Mouse (Mus musculus) left cerebral cortex, postnatal 14 days (tissue): ENCODE measurements around the gene Timmdc1. TPM values are rescaled to one million over a fixed set of nuclear protein-coding genes. Genes with fewer than 3 reads are reported as not detected.
A peak's percentile ranks its signal among the peaks of the same experiment; 100 is the strongest.
"Not testable (repeated sequence)": the region's sequence is repeated elsewhere in the genome, so short reads cannot be mapped to it uniquely, and the experiment has no call there.

Experiments used
- DNase-seq, 2 experiments: peaks; one replicate each; pipeline ENCODE4 v3.0.0; 2021 to 2022; ENCODE audit warnings: low spot score in 2 of 2, mixed read lengths in 1 of 2
- intact Hi-C: fragments of 180-260 bp; cut with DNase I; formaldehyde crosslinking; loops from one replicate; pipeline ENCODE4 v1.15.1; 2025
- total RNA-seq, 2 experiments: library from RNA; stranded (reverse); gene quantifications; 2 replicates each; pipeline ENCODE4 v1.2.3; 2021

Timmdc1 gene
- total RNA-seq, 2 experiments from 2014 or later: 30.2 to 31.5 TPM

DNA sequence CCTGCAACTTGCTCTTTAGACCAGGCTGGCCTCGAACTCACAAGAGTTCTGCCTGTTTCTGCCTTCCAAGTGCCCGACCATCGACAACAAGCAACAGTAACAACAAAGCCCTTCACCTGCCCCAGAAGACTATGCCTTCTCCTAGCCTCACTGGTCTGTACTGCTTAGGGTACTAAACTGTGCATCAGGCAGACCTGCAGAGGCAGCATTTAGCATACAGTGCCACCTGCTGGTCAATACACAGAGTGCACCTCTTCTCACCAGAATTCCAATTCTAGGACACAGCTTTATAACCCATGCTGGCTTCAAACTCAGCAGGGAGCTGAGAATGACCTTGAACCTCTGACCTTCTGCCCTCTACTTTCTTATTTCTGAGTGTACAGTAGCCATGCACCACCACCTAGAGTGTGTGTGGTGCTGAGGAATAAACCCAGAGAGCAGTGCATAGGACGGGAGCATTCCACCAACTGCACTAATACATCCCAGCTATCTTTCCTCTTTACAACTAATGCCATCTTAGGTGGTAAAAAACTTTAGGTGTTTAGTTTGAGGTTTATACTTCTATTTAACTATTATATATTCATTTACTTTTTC, 16.3 kb downstream of the Timmdc1 start:
- DNase-seq: peak; percentile 80 to 83
- intact Hi-C loops: loop anchor here (2.0 to 10.0 kb wide), 2 partner anchors 159 to 531 kb away; partner anchors contain the start of genes Cox17 and Gm21987

- intact Hi-C loops: loop anchor here (10.0 kb wide), 1 partner anchor 529 kb away; no protein-coding TSS in a partner anchor
- DNase-seq: no peak
Measured at GRCm38 (mm10) chr16:38503528-38503927, 18.9 kb downstream of the Timmdc1 start.

GRCm38 (mm10) chr16:38502469-38502868, 20.0 kb downstream of the Timmdc1 start:
- intact Hi-C loops: loop anchor here (10.0 kb wide), 1 partner anchor 528 kb away; no protein-coding TSS in a partner anchor
- no peak for DNase-seq

- intact Hi-C loops: no loop called here
- DNase-seq: no peak
Measured at GRCm38 (mm10) chr16:38496604-38497140, 25.8 kb downstream of the Timmdc1 start.

DNA sequence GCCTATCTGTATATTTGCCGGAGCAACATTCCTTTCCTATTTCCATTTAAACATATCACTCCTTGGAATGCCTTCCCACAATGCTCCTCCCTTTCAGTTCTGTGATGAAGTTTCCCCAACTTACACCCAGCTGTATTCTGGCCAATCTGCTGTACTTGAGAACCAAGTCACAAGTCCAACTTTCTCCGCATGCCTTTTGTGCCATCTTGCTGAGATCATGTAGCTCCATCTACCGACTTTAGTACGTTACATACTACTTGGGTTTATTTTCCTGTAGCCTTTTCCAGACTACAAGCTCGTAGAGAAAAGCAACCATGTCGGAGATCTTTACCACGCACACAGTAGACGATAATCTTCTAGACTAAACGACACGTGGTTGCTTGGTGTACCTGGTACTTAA, 28.6 kb downstream of the Timmdc1 start:
- intact Hi-C loops: no loop called here
- peak in 1 of 2 experiments; percentile 28 for DNase-seq

- intact Hi-C loops: no loop called here
- no peak for DNase-seq
Measured at GRCm38 (mm10) chr16:38492551-38492950, 29.9 kb downstream of the Timmdc1 start.

- no peak for DNase-seq
- intact Hi-C loops: loop anchor here (5.0 to 10.0 kb wide), 2 partner anchors 109 to 136 kb away; partner anchors contain the start of genes Cox17 and Gm21987
Measured at GRCm38 (mm10) chr16:38483582-38484309, 38.7 kb downstream of the Timmdc1 start.

DNA sequence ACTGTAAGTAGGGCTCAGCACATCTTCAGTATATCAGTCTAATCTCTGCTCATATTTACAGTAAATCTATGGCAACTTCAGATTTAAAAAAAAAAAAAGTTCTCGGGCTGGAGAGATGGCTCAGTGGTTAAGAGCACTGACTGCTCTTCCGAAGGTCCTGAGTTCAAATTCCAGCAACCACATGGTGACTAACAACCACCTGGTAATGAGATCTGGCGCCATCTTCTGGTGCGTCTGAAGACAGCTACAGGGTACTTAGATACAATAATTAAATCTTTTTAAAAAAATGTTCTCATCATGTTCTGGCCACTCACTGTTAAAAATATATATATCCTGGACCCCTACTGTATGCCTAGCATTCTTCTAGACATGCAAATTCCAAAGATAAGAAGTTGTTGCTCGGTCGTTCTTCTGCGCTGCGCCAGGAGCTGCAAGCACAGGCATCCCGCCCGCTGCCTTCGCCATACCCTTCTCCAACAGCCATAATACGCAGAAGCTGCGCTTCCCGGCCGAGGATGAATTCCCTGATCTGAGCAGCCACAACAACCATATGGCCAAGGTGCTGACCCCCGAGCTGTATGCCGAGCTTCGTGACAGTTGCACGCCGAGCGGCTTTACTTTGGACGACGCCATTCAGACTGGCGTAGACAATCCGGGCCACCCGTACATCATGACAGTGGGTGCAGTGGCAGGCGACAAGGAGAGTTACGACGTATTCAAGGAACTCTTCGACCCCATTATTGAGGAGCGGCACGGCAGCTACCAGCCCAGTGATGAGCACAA, 39.5 kb downstream of the Timmdc1 start:
- intact Hi-C loops: loop anchor here (5.0 to 10.0 kb wide), 2 partner anchors 108 to 136 kb away; partner anchors contain the start of genes Cox17 and Gm21987
- DNase-seq: peak in 1 of 2 experiments; percentile 21

- no peak for DNase-seq
- intact Hi-C loops: loop anchor here (5.0 to 10.0 kb wide), 2 partner anchors 107 to 134 kb away; partner anchors contain the start of genes Cox17 and Gm21987
Measured at GRCm38 (mm10) chr16:38481327-38481726, 41.1 kb downstream of the Timmdc1 start.

GRCm38 (mm10) chr16:38478296-38478695, 44.2 kb downstream of the Timmdc1 start:
- DNase-seq: no peak
- intact Hi-C loops: no loop called here

DNA sequence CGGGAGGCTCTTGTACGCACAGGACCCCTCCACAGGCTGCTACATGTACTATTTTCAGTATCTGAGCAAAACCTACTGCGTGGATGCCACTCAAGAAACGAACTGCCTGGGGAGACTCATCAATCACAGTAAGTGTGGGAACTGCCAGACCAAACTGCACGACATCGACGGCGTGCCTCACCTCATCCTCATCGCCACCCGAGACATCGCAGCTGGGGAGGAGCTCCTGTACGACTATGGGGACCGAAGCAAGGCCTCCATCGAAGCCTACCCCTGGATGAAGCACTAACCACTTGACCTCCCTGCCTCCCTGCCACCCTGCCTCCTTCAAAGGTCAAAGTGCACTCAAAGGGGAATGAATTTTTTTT, 45.2 kb downstream of the Timmdc1 start:
- DNase-seq, intact Hi-C loops: not testable (repeated sequence)

DNA sequence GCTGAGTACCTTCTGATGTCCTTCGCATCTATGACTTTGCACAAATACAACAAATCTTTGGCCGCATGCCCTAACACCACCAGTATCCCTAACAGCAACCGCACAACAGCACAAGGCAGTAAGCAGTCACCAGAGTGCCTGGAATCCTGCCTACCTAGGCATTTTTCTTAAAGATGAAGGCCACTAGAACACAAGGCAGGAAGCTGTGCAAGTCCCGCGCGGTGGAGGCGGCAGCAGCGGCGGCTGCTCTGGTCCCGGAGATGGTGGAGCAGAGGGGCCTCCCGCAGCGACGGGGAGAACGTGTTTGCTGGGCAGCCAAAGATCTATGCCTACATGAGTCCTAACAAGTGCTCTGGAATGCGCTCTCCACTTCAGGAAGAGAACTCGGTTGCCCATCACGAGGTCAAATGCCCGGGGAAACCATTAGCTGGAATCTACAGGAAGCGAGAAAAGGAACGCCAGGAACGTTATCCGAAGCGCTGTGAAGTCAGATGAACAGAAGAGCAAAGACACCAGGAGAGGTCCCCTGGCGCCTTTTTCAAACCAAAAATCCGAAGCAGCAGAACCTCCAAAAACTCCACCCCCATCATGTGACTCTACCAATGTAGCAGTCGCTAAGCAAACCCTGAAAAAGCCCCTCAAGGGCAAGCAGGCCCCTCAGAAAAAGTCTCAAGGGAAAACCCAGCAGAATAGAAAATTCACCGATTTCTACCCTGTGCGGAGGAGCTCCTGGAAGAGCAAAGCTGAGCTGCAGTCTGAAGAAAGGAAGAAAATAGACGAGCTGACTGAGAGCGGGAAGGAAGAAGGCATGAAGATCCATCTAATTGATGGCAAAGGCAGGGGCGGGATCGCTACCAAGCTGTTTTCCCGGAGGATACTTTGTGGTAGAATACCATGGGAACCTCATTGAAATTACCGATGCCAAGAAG, 45.9 kb downstream of the Timmdc1 start:
- DNase-seq: peak; percentile 25 to 41
- intact Hi-C loops: no loop called here

- intact Hi-C loops: no loop called here
- no peak for DNase-seq
Measured at GRCm38 (mm10) chr16:38475681-38476311, 46.7 kb downstream of the Timmdc1 start.

GRCm38 (mm10) chr16:38474677-38475286, 47.7 kb downstream of the Timmdc1 start:
- intact Hi-C loops: no loop called here
- no peak for DNase-seq

DNA sequence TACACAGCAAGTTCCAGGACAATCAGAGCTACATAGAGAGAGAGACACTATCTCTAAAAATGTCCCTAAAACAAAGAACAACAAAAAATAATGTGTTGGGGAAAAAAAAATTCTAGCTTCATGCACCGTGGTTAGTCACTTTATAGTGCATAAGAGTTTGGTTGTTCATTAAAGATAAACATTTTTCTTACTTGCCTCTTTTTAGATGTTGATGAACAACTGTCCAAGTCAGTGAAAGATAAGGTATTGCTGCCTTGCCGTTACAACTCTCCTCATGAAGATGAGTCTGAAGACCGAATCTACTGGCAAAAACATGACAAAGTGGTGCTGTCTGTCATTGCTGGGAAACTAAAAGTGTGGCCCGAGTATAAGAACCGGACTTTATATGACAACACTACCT, 48.8 kb downstream of the Timmdc1 start:
- intact Hi-C loops: no loop called here
- DNase-seq: no peak

DNA sequence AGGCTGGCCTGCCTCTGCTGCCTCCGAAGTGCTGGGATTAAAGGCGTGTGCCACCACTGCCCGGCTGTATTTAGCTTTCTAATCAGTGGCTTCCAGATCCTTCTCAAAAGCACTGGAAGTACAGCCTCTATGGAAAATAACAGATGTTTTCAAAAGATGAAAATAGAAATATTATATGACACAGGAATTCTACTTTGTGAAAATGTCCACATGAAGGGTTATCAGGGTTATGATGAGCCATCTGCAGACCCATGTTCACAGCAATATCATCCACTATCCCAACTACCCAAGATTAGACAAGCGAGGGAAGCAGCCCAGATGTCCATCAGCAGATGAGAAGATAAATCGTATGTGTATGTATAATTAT, 50.0 kb downstream of the Timmdc1 start:
- no peak for DNase-seq
- intact Hi-C loops: no loop called here

DNA sequence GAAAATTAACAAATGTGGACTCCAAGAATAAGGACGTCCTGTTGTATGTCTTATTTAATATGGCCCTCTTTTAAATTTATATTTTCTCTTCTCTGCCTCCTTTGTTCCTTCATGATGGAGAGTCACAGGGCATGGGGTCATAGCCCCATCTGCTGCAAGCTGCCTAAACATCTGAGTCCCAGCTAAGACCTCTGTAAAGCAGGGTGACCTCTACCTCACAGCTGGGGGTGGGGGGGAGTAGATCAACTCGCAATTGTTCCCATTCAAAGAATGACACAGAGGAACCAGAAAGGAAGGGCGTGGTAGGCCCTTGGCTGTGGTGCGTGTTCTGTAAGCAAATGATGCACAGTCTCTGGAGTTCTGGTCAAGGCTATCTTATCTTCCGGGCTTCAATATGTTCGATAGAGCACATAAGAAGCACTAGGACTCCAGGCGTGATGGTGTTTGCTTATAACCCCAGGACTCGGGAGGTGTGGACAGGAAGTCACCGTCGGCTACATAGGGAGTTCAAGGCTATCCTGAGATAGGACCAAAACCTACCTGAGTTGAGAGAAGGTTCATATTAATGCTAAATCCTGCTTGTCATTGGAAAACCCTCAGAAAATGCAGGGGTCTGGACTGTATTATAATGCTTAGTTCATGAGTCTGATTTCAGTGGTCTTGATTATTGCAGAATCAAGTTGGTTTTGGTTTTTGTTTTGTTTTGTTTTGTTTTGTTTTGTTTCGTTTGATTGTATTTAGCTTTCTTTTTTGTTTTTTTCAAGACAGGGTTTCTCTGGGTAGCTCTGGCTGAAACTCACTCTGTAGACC, 50.6 kb downstream of the Timmdc1 start:
- DNase-seq: no peak
- intact Hi-C loops: no loop called here
